Mouse (Mus musculus) lung, adult 18-20 months (tissue): ENCODE data around the gene Mettl1.
A peak's percentile ranks its signal among the peaks of the same experiment; 100 is the strongest.

ENCODE experiments used
- DNase-seq, 2 experiments: peaks; one replicate each; pipeline ENCODE4 v3.0.0; 2022; ENCODE audit warnings: mixed read lengths in 2 of 2

Mettl1 gene

DNA sequence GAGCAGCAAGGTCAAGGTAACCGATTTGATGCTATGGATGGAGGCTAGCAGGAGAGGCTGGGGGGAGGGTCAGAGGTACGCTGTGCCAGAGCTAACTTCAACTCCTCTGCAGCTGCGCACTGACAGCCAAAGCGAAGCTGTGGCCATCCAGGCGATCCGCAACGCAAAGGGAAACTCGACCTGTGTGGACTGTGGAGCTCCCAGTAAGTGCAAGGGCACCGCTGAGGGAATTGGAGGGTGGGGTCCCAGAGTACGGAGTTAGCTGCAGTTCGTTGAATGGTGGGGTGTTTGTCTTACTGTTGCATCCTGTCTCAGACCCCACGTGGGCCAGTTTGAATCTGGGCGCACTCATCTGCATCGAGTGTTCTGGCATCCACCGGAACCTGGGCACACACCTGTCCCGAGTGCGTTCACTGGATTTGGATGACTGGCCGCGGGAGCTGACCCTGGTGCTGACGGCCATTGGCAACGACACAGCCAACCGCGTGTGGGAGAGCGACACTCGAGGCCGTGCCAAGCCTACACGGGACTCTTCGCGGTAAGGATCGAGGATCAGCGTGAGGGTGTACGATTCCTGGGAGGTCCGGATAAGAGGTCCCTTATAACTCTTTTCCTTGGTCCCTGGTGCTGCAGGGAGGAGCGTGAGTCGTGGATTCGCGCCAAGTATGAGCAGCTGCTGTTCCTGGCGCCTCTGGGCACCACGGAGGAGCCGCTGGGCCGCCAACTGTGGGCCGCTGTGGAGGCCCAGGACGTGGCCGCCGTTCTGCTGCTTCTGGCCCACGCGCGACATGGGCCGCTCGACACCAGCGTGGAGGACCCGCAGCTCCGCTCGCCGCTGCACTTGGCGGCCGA, 49.6 kb downstream of the Mettl1 start:
- DNase-seq, result peak; percentile 50 to 74

DNA sequence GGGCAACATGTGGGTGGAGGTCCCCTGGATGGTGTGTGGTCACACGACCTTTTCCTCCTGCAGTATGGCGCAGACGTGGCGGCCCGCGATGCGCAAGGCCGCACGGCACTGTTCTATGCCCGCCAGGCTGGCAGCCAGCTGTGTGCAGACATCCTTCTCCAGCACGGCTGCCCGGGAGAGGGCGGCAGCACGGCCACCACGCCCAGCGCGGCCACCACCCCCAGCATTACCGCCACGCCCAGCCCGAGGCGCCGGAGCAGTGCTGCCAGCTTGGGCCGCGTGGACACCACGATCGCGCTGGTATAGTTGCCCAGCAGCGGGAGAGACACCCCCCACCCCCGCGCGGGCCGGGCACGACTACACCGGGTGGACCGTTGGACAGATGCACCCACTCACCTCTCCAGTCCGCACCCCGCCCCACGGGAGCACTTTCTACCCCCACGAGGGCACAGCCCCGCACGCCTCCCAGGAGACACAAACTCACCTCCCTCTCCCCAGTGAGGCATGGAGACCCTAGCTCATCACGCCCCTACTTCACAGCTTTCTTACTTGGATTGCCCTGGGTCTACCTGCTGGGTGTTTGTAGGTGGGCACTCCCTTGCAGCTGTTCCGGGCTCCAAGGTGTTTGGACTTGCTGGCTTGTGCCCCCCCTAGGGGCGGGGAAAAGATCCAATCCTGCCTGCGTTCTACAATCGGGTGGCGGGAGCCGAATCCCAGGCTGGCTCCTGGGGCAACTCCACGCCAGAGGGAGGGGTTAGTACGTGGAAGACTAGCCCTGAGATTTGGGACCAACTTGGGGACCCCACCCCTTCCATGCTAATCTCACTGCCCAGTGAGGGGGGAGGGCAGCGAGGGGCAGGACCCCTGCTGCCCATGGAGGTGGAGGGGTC, 50.5 kb downstream of the Mettl1 start:
- DNase-seq, result peak; percentile 47 to 62

DNA sequence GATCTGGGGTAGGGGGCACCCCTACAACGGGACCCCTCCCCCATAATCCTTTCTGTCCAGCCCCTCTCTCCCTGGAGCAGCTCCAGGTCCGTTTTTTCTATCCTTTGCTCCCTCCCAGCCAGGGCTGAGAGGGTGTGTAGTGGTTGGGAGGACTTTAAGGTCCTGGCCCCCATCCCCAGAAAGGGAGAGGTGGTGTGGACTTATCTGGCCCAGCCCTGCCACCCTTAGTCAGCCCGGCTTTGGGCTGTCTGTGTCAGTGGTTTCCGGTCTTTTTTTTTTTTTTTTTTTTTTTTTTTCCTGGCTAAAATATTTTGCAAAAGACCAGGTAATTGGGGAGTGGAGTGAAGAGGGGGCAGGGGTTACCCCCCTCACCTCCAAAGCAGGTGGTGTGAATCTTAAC, 51.5 kb downstream of the Mettl1 start:
- no peak for DNase-seq

DNA sequence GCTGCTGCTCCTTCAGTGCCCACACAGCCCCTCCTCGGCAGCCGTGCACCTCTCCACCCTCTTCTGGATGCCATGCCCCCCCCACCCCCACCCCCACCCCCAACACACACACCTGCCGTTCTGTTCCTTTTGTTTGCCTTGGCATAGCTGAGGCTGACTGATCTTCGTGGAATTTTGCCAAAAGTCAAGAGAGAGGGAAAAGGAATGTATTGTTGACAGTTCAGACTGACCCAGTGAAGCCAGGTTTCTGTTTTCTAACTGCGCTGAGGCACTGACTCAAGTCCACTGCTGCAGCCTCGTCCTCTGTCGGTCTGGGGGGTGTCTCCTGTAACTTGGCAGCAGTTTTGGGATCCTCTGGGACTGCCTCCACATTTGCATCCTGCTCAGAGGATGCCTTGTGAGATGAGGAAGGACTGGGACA, 53.2 kb downstream of the Mettl1 start:
- DNase-seq, result peak; percentile 60 to 82
